Mouse (Mus musculus) urinary bladder, adult 2 months (tissue): ENCODE data around the gene Scaf1. TPM values are rescaled to one million over a fixed set of nuclear protein-coding genes. Genes with fewer than 3 reads are reported as not detected.
A peak's percentile ranks its signal among the peaks of the same experiment; 100 is the strongest.

ENCODE experiments used
- DNase-seq: peaks from one replicate; pipeline ENCODE4 v3.0.0; 2022; ENCODE audit warnings: low spot score
- polyA plus RNA-seq: library from polyadenylated mRNA; depleted of rRNA; stranded (reverse); fragments of >200 nt; gene quantifications from 2 replicates; pipeline ENCODE4 v1.2.3, GENCODE M21; 2012

Scaf1 gene
- polyA plus RNA-seq, 1 experiment: 58.4 TPM

DNA sequence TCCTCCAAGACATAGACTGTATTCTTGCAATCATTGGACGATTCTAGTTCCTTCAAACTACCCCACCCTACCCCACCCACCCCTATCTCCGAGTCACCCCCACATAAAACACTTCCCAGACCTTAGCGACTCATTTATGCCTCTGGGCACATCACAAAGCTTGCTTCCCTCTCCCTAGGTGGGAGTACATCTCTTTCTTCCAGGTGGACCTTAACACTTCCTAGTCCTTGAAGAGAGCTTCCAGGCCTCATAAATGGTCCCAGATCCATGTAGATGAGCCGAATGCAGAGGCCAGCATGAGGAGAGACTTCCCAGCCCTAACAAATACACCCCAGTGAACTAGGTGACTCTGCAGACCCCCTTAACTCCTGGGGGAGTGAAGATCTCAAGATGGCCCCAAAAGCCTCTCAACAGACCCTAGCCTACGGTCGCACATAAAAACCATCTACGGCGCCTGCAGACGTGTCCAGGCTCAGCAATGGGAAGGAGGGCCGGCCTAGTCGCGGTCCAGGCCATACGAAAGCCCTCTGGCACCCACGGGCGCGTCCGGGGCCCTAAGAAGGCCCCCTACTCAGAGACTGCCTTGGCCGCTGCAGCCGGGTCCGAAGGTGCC, 713 bp downstream of the Scaf1 start:
- no peak for DNase-seq

DNA sequence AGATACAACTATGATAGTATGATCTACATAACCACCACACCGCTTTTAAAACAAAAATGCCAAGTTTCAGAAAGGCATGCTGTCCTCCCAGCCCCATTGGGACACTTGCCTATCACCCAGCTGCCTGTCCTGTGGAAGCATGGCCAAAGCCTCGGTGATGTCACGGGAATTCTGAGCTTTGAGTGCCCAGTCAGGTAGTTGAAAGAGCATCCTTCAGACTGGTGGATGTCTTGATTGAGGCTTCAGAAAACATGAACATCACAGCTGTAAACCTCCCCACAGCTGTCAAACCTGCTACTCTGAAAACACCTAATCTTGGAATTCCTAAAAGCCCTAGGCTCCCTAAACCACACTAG, 2.1 kb downstream of the Scaf1 start:
- no peak for DNase-seq

DNA sequence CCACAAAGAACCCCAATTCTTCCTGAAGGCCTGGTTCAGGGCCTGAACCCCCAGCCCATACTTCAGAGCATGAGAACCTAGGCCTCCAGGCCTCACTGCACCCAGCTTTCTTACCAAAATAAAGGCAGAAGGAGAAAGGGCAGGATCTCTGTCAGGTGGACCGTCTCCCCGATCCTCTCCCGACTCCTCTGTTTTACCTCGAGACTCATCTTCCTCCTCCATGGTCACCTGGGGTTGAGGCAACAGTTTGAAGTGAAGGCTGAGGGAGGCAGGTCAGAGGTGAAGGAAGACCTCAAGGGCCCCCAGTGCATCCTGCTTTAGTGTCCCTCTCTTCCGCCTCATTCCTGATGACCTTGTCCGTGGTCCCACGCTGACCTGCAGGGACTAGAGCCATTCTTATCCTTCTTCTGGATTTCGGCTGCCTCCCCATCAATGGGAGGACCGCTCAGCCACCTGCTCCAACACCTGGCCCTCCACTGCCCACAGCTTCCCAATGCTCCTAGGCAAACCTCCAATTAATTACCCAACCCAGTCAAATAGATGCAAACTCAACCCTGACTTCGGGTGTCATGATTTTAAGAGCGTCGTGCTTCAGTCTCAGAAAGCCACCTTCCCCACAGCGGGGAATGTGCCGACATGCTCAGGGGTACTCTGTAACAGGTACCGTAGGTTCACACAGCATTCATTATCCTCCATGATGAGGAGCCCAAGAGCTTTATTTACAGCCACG, 2.6 kb downstream of the Scaf1 start:
- no peak for DNase-seq

DNA sequence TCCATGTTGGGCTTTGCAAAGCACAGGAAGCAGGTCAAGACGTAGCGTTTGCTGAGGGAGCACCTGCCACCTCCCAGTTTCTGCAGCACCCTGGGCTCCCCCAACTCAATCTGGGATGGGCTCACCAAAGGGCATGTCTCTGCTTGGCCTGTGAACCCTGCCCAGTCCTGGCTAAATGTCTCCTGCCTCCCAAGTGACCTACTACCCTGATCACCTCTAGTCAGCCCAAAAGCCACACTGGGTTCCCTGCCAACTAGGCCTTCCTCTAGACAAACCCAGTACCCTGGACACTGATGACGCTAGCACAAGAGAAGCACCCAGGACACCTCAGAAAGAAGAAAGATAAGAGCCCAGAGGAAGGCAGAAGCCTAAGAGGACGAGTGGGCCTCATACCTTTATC, 3.3 kb downstream of the Scaf1 start:
- DNase-seq: no peak

DNA sequence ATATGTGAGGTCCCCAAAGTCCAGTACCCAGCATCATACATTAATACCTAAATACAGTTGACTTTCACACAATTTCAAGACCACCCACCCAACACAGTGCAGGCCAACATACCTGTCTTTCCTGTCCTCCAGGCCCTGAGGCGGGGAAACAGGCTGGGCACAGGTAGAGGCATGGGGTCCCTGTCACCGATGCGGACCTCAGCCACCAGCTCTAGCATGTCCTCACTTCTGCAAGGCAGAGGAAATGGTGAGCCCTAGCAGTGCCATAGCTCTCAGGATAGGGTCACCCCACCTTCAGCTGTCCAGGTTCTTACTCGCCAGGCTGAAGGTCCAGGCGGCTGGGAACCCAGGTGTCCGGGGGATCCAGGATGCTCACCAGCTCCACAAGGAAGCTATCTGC, 4.2 kb downstream of the Scaf1 start:
- DNase-seq: no peak

DNA sequence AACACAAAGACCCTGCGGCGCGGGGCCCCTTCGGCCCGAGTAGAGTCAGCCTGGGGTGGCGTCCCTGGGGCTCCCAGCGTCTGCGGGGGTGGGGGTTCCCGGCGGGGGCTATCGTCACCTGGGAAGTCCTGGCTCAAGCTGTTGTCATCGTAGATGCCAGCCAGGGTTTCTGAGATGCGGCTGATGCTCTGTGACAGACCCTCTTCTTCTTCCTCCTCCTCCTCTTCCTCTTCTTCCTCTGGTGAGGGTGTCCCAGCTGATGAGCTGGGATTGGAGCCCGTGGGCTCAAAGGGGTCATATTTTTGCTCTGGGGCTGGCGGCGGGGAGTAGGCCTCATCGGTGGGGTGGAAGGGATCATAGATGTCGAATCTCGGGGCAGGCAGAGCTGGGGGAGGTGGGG, 7.8 kb downstream of the Scaf1 start:
- no peak for DNase-seq

DNA sequence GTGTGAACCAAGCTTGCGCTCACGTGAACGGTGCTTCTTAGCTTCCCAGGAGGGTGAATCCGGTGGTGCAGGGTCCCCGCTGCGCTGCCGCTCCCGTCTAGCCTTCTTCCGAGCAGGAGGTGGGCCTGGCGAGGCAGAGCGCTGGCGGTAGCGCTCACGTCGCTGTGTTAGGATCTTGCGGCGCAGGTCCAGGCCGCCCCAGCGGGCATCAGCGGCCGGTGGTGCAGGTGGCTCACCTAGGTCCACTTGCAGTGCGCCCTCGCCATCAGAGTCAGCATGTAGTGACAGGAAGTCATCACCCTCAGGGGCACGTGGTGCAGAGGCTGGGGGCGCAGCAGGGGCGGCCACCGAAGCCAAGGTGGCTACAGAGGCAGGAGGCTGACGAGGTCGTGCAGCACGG, 8.3 kb downstream of the Scaf1 start:
- no peak for DNase-seq

DNA sequence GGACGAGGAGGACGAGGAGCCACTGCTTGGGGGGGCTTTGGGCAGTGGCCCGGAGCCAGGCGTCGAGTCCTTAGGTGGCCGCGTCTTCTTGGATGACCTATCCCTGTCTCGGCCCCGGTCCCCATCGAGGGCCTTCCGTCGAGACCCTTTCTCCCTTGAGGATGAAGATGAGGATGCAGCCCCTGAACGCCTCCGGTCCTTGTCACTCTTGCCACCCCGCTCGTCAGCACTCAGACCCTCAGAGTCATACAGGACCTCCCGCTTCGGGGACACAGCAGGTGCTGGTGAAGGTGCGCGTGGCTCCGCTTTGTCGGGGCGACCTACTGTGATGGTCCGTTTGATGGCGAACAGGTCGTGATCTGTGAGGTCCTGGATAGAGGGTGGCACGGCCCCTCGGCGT, 9.0 kb downstream of the Scaf1 start:
- no peak for DNase-seq

DNA sequence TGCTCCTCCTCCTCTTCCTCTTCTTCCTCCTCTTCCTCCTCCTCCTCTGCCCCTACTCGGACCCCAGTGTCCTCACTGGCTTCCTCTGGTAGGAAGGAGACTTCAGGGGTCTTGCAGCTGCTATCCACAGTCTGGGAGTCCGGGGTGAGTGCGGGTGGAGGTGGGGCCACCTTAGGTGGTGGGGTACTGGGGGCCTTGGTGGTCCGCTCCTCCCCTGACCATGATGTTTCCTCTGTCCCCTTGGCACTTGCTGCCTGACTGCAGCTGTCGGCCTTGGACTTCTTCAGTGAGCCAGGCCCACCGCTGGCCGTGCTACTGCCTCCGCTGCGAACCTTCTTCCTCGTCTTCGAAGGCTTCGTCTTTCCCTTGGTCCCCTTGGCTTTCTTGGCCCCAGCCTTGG, 9.7 kb downstream of the Scaf1 start:
- no peak for DNase-seq

DNA sequence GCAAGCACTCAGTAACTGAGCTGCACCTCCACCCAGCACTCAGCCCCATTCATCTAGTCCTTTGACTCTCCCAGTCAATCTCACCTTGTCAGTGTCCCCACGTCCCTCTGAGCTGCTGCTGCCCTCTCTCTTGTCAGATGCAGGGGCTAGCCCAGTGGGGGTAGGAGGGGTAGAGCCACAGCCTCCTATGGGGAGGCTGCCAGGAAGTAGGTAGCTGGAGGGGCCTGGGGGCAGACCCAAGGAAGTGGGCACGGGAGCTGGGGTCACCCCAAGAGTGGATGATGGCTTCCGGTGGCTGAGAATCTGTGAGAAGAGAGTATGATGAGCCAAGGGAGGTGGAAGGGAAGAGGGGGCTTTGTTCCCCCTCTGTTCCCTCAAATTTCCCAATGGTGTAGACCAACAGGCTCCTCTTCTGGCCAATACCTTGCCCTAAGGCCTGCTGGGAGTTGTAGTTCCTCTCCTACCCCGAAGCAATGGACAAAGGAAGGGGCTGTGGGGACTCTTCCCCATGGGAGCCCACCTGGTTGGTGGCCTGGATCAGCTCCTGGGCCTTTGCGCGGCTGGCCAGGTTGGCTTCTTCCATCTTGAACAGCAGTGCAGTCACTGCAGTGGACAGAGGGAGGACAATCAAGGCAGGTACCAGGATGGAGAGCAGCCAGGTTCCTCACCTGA, 10.7 kb downstream of the Scaf1 start:
- DNase-seq: no peak

DNA sequence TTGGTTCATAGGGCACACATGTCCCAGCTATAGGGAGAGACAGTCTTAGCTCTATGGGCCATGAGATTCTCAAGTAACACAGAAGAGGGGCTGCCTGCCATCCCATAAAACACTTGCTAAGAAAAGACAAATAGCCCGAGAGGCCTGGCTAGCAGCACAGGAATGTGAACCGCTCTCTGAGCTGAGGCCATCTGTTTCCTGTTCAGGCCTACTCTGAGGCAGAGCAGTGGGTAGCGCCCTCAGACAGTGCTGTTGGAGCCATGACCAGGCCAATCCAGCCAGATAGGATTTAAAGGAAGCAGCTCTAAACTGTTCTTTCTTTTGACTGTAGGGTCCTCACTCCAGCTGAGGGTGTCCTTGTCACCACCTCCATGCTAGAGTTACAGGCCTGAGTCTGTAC, 11.6 kb downstream of the Scaf1 start:
- no peak for DNase-seq

DNA sequence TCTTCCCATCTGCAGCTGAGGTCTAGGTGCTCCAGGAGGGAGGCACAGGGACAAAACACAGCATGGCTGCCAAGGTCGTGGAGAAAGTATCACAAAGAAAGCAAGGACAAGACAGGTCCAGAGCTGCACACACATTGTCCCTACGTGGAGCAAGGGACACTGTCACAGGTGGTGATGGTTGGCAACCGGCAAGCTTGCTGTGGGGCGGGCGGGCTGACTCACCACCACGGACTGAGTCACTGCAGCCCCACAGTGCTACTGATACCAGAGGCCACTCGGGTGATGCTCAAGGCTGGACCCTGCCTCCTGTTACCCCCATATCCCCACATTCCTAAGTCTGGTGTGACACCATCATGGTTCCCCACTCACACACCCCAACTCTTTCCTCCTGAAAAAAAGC, 13.7 kb downstream of the Scaf1 start:
- no peak for DNase-seq

DNA sequence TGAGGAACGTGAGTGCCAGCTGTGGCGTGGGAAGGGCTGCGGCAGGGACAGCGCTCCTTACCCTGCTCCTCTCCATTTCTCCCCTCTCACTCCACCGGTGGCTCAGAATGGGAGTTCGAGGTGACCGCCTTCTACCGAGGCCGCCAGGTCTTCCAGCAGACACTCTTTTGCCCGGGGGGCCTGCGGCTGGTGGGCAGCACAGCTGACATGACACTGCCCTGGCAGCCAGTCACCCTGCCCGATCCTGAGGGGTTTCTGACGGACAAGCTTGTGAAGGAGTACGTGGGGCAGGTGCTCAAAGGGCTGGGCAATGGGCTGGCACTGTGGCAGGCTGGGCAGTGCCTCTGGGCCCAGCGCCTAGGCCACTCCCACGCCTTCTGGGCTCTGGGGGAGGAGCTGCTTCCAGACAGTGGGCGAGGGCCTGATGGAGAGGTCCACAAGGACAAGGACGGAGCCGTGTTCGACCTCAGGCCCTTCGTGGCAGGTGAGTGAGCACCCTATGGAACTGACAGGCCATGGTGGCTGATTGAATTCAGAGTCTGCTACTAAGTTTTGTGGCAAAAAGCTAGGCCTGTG, 15.5 kb downstream of the Scaf1 start:
- no peak for DNase-seq

DNA sequence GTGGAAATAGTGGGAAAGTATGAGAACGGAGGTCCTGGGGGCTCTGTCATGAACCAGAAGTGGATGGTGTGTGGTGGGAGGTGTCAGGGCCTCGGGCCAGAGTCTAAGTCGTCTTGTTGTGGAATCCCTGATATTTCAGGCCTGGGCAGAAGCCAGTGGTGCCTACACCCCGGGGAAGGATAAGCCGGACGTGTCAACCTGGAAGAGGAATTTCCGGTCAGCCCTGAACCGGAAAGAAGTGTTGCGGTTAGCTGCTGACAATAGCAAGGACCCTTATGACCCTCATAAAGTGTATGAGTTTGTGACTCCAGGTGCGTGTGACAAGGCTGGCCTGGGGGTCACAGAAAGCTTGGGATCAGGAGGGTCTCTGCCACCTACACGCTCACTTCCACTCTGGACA, 16.4 kb downstream of the Scaf1 start:
- no peak for DNase-seq

DNA sequence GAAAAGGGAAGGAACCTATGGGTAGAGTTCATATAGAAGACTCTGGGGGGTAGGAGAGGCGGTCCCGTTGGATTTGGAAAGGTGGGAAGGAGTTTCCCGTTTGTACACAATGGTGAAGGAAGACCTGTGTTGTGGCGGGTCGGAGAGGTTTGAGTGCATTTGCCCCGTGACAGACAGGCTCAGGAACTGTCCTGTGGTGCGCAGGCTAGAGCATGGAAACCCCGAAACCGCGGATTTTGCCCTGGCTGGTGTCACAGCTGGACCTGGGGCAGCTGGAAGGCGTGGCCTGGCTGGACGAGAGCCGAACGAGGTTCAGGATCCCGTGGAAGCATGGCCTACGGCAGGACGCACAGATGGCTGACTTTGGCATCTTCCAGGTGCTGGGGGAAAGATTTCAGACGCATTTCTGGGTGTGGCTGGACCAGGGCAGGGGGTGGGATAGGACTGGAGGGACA, 17.6 kb downstream of the Scaf1 start, which contains the start of gene Bcl2l12:
Gene Bcl2l12, minus strand, starts transcription at position 212 of the 455 bp plus-strand sequence.
- no peak for DNase-seq

DNA sequence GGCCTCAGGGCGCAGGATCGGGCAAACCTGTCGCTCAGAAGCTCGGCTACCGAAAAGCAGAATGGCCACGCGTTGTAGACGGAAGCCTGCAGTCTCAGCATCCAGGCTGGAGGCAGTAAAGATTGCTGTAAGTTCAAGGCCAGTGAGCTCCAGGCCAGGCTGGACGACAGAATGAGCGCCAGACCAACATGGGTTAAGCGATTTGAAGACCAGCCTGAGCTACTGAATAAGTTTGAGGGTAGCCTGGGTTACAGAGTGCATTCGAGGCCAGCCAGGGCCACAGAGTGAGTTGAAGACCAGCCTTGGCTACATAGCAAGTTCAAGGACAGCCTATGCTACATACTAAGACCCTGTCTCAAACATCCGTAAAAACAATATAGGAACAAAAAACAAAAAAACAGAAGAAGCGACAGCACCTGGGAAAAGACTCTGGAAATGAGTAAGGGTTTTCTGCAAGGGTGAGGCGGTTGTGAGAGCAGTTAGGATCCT, 18.2 kb downstream of the Scaf1 start:
- no peak for DNase-seq

DNA sequence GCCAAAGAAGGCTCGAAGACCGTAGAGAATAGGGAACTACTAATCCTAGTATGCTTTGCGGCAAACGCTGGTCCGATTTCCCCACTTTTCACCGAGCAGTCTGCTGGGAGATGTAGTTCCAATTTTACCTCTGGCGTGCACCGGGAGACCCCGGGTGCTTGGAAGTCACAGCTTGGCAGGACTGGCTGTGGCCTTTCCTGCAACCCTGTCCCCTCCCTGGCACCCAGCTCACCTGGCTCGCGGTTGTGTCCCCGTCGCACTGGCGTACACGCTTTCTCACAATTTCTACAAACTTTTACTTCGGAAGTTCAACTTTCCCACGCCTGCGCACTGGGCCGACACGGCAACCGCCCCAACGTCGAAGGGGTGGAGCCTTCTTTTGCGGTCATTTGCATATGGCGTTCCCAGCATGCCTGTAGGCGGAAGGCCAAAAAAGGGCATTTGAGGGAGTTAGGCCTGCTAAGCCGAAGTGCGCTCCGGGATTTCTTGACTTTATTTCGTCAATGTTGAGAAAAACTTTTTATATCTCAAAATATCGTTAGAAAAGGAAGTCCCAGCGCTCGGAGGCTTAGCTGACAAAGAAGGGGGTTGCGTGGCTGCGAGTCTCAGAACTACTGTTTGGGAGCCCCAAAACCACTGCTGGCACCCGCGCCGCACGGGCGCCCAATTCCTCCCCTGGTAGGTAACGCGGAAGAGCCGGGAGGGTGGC, 18.8 kb downstream of the Scaf1 start, which contains the start of gene Irf3:
Gene Irf3, plus strand, starts transcription at position 418 of the 709 bp plus-strand sequence.
- peak; percentile 86 for DNase-seq

DNA sequence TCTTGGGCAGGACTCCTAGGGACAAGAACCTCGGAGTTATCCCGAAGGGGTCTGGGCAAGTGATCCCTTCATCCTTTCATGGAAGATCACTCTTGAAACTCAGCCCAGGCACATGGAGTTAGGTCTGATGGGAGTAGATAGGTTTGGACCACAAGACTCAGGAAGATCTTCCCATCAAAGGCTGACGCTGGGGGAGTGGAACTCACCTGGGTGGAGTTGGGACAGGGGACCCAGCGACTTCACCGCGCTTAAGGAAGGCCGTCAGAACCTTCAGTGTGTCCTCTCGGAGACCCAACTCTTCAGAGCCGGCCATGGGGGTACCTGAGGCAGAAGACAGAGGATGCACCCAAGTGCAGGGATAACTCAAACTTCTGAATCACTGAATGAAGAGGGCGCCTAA, 19.5 kb downstream of the Scaf1 start:
- DNase-seq: no peak

DNA sequence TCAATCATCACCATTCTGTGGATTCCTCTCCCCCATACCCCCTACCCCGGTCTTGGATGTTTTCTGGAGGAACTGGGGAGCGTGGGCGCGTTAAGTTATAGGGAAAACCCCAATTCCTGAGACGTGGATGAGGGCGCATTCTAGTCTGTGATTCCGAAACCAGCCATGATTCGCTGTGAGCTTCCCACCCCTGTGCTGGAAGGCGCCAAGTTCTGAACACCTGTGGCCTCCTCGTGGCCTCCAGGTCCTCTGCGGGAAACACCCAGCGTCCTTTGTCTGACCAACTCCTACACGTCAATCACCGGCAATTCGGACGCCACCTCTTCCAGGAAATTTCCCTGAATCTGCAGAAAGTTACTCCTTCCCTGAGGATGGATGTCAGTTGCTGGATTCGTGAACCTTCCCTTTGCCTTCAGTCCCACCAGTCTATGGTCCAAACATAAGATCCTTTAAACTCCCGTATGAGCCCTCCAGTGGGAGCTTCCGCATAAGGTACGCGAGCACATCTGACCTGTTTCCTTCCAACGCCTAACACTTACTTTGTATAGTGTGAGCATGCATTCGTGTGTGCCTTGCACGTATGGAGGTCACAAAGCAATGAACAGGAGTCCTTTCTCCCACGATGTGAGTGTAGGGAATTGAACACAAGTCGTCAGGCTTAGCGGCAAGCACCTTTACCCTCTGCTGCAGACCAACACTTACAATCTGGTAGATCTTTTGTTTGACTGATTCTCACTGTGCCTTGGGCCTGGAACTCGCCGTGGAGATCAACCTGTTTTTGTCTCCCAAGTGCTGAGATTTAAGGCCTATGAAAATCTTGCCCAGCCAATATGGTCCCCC, 29.1 kb downstream of the Scaf1 start:
- DNase-seq: no peak

DNA sequence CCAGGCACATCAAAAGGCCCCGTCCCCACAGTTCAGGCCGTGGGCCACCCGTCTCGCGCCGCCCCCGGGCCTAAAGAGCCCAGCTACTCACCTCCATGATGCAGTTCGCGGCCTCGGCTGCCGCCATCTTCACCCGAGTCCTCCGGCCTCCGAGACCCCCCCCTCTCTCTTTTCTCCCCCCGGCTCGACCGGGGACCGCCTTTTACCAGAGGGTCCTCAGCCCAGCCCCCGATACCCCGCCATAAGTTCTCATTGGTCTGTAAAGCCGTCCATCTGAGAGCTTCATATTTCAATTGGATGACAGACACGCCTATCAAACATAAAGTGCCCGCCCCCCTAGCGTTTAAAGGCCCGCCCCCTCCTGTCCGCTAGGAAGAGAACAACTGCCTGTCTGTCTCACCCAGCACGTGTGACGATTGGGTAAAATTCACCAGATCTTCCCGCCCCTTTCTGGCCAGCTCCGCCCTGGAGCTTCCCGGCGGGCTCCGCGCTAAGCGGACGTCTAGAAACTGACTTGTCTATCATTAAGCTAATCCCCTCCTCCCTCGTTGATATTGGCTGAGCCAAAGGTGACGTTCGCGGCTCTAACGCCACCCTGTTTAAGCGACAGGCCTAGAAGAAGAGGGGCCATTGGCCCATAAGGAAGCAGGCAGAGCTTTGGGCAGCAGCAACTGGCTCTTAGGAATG, 29.8 kb downstream of the Scaf1 start, which contains the start of gene Prmt1:
Gene Prmt1, minus strand, starts transcription at position 377 of the 687 bp plus-strand sequence.
- peak; percentile 83 for DNase-seq
